Mouse (Mus musculus): ENCODE results near the gene Syndig1l.

The Syndig1l gene

DNA sequence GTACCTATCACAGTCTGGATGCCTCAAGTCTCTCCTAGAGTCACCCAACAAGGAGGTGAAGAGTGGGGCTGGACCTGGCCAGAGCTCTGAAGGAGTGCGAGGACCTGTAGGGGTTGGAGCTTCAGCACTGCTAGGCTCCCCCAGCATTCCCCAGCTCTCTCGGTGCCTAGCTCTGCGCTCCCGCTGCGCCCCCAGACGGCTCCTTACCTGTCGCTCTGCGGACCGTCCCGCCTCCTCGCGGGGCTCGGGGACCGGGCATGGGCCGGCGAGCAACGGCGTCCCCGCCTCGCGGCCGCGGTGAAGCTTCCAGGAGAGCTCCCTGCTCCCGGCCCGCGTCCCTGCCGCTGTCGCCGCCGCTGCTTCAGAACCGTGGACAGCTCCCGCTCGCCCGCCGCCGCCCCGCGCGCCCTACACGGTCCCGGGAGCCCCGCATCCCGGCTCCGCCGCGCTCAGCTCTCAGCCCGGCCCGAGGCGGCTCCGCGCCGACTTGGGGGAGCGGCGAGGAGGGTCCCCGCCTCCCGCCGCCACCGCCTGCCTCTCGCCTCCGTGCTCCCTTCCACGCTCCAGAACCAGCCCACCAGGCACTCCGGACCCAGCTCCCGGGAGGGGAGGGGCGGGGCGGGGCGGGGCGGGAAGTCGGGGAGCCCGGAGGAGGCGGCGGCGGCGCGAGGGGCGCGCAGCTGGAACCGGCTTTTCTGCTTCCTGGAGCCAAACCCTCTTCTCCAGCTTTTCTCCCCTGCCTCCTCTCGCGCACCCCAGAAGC, at the start of gene Syndig1l:
Syndig1l (minus strand) TSS at position 513 of the 763 bp plus-strand sequence.
- DNase-seq (ENCODE audit: low spot score): no peak

DNA sequence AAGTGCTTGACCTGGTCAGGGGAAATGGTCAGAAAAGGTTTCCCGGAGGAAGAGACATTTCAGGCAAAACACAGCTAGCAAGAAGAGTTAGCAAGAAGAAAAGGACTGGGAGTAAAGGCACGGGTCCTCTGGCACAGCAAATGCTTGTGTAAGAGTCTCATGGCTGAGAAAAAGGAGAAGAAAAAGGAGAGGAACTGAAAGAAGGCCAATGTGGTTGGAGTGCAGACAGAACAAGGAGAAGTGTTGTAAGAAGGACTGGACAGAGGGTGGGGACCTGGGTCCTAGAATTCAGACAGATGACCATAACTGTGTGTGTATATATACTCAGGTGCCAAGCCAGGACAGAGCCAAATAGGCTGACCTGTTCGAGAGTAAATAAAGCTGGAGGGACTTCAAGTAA, 49.5 kb upstream of the Syndig1l start:
- no peak for DNase-seq (ENCODE audit: low spot score)

DNA sequence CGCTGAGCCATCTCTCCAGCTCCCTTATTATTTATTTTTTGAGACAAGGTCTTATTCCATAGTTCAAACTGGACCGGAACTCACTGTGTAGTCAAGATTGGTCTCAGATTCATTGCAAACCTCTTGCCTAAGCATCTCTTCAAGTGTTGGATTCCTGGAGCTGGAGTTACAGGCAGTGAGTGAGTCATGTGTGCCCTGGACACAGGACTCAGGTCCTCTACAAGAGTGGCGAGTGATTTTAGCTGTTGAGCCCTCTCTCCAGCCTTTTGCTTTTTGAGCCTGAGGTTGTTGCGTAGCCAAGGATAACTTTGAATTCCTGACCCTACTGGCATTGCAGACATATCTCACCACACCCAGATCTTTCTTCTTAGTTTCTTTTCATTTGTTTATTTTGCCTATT, 47.1 kb upstream of the Syndig1l start:
- no peak for DNase-seq (ENCODE audit: low spot score)

DNA sequence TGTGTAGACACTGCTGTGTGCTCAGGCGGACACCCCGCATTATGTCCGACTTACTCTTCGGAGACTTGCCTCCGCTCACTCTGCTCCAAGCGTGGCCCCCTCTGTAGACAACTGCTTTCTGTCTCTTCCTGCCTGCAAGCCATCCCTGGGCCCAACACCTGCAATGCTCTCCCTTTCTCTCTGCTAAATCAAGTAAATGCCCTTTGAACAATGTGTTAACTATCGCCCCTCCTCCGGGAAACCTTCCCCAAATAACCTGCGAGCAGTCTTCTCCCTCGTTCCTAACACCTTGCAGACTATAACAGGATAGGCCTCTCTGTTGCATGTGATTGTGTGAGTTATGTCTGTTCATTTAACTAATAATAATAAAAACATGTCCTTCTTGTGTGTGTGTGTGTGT, 44.9 kb upstream of the Syndig1l start:
- DNase-seq (ENCODE audit: low spot score): no peak

DNA sequence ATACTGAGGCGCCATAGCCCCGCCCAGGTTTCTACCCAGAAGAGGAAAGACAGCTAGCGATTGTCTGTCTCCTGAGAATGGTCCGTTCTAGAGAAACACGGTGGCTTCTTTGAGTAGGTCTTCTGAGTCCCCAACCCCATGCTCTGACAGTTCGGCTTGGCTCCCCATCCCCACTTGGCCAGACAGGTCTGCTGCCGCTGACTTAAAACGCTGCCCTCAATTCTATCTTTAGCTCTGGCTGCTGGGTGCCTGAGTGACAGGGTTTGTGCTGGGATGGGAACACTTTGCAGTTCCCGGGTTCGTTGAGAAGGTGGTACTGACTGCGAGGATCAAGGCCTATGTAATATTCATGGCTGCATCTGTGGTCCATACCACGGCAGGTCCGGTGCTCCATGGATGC, 34.7 kb upstream of the Syndig1l start:
- DNase-seq (ENCODE audit: low spot score): no peak

DNA sequence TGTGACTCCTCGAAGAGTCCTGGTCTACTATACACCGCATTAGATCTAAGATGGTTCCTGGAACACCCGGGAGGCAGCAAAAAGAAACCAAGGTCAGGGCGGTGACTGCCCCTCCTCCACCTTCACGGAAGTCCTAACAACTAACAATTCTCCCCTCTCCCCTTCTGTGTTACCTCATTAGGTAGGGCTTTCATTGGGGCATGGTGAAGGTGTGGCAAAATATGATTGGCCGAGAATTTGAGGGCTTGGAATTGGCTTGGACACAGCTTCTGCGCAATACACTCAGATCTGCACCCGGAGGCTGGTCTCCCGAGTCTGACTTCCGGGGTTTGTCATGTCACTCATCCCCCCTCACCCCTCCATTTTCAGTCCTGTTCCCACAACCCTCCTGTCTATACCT, 29.8 kb upstream of the Syndig1l start:
- no peak for DNase-seq (ENCODE audit: low spot score)

DNA sequence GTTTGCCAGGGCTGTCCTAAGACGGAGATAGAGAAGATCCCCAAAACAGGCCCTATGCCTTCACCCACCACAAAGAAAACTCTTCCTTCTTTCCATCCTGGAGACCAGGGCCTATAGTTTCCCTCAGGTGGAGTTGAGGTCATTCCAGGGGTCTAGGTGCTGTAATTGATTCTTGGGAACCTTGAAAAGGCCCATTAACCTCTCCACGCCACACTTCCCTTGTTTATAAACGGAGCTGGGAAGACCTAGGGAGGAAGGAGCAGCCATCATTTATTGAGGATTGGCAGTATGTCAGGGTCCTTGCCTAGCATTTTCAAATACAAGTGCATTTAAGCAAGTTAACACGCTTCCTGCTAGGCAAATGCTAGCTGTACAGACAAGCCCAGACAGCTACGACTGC, 28.8 kb upstream of the Syndig1l start:
- no peak for DNase-seq (ENCODE audit: low spot score)

DNA sequence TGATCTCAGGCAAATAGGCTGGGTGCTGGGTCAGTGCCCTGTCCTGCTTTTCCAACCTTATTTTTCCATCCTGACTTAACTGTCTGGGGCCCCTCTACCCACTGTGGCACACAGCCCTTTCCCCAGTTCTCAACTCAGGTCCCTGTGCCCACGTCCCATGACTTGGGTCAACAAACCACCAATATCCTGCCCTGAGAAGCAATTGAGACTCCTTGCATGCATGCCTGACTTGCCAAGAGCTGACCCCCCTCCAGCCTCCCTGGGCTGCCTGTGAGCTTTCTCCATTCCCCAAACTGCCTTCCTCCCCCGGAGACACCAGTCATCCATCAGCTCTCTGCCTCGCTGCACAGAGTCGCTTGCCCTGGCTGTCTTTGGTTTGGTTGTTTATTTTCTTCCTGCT, 28.4 kb upstream of the Syndig1l start:
- no peak for DNase-seq (ENCODE audit: low spot score)

DNA sequence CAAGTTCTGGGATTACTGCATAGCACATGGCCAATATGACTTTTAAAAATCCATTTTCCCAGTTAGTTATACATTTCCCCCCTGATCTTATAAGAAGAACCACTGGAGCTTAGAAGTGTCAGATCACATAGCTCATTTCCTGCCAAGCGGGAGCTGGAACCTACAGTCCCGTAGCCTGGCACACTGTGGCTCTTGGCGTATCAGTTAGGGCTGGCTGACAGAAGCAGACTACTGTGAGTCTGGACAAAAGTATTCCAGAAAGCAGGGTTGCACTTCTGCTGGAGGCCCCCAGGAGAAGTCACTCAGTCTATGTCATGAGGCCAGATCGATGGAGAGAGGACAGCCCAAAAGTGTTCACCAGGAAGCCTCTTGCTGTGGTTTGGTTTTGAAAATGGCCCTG, 27.8 kb upstream of the Syndig1l start:
- no peak for DNase-seq (ENCODE audit: low spot score)

DNA sequence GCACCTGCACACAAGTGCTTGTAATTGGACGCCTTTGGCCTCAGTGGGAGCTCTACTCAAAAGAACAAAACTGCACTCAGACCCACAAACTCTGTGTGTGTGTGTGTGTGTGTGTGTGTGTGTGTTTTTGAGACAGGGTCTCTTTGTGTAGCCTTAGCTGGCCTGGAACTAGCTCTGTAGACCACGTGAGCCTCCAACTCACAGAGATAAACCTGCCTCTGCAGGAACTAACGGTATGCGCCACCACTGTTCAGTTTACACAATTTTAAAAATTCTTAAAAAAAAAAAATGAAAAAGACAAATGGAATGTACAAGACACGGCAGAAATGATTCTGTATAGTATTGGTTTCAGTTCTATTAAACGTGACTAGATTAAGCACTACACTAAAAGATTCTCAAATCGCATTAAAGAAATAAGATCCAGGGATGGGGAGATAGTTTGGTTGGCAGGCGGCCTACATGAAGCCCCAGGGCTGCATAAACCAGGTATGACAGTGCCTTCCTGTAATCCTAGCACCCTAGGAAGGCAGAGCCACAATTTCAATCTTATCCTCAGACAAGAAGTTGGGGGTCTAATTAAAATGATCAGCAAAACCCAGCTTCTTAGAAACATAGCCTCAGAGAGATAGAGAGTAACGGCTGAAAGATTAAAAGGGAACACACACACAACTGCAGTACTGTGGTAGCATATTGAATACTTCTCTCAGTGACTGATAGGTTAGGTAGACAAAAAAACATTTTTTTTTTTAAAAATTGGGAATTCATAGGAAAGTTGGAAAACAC, 20.0 kb upstream of the Syndig1l start:
- no peak for DNase-seq (ENCODE audit: low spot score)

DNA sequence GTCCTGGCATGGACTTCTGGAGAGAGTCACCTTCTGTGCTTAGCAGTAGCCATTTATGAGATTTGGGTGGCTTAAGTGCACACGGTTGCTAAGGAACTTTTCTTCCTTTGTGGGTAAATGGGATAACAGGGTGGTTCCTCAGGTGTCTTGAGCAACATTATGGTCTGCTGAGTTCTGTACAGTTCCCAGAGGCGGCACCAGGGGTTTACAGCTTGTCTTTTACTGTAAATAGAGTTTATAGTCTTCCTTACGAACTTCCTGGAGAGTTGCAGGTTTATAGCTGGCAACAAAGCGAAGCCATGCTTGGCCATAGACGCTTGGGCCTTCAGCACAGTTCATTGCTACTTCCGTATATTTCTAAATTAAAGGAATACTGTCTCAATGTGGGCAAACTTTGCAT, 15.9 kb upstream of the Syndig1l start:
- DNase-seq (ENCODE audit: low spot score): no peak

DNA sequence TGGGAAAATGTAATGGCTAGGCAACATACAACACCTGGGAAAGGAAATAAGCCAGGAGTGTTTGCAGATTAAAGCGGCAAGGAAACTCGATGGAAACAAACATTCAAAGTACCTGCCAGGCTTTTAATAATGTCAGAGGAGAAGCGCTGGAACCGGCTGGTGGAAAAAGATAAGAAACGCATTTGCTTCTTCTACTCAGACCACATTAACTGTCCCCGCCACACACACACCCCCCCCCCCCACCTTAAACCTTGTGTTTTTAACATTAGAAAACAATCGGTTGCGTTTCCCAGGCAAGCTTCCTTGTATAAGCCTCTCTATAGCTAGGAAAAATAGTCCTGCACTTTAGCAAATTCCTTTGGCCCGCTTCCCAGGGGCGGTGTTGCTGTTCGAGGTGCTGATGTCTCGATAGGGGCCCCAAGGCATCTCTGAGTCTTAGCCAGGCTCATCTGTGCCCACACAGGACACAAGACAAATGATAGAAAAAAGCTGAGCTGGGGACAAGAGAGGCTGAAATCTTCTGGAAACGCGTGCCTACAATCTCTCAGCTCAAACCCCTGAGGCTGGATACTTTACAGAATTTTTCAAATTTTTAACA, 11.3 kb upstream of the Syndig1l start:
- no peak for DNase-seq (ENCODE audit: low spot score)

DNA sequence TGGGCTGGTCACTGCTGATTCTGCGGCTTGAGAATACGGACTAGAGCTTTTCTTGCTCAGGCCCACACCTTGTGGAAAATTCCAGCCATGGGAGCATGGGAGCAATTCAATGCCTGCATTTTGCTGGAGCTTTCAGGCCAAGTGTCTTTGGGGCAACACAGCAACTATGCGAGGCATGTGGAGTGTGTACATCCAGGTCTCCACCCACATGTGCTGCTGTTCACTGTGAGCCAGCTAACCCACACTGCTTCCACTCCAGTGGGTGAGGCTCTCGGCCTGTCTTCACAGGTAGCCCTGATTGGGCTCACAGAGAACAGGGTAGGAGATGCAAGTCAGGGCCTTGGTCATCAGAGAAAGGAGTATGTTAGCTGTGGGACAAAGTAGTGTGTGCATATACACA, 9.2 kb upstream of the Syndig1l start:
- no peak for DNase-seq (ENCODE audit: low spot score)

DNA sequence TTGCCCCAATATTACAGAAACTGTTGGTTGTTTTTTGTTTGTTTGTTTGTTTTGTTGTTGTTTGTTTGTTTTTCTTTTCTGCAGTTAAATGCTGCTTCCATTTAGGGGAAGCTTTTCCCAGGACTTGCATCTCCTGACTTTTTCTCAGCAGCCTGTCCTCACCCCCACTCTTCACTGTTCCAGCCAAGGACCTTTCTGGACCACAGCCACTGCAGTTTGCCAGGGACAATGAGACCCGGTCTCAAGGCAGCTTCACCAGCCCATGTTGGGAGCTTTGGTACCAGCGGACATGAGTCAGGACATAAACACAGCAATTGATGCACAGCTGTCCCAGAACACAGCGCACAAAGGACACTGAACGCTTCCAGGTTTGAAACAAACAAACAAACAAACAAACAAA, 8.3 kb upstream of the Syndig1l start:
- no peak for DNase-seq (ENCODE audit: low spot score)

DNA sequence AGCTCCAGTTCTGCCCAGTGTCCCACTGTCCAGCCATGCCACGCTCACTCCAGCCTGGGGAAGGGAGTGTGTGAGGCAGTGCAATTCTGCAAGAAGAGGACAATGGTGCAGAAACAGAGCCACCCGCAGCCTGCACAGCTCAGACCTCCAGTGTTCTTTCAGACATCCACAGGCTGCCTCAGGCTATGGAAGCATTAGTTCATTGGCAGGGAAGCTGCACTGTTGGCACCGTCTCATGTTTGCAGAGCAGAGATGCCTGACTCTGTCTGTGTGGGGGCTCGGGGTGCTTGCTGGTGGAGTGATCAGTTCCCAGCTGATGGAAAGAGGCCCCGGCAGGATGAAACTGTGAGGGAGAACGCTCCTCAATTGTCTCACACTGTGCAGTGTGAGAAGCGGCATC, 4.0 kb upstream of the Syndig1l start:
- DNase-seq (ENCODE audit: low spot score): no peak

DNA sequence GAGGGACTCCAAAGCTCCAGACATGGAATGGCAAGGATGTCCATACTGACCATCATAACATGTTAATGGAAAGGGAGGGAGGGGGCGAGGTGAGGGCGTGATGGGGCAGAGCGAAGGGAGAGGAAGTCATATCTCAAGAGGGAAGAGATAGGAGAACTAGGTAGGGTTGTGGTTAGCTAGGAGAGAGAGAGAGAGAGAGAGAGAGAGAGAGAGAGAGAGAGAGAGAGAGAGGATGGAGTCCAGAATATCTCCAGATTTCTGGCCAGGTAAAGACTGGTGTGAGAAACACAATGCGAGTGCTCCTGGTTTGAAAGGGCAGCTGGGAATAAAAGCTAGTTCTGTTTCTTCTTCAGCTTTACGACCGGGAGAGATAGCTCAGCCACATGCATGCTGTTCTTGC, 6.5 kb downstream of the Syndig1l start:
- no peak for DNase-seq (ENCODE audit: low spot score)

DNA sequence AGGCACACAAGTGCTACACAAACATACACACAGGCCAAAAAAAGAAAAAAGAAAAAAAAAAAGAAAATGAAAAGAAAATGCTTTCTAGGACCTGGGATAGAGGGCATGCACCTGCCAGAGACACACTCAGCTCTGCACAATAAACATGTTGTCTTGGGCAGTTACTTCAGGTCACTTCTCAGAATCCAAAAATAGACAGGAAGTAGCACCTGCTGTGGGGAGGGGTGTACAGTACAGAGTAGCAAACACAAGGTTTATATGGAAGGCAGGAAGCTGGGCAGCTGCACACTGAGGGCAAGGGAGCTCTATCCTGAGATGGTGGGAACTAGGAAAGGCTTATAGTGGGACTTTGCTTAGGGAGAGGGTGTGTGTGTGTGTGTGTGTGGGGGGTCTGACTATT, 7.3 kb downstream of the Syndig1l start:
- DNase-seq (ENCODE audit: low spot score): no peak

DNA sequence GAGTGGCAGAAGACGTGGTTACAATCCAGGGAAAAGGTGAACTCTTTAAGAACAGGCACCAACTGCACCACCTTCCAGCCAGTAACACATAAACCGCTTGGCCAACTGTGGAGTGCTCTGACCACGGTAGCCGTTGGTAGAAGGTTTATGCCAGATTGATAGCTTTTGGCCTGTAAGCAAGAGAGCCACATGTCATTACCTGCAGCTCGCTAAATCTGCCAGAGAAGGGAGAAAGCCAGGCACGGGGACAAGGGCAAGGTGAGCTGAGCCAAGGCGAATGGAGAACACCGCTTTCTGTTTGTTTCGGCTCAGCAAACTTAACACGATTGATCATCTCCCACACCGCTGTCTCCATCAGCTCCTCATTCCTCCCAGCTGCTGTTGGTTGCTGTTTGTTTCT, 9.6 kb downstream of the Syndig1l start:
- no peak for DNase-seq (ENCODE audit: low spot score)

DNA sequence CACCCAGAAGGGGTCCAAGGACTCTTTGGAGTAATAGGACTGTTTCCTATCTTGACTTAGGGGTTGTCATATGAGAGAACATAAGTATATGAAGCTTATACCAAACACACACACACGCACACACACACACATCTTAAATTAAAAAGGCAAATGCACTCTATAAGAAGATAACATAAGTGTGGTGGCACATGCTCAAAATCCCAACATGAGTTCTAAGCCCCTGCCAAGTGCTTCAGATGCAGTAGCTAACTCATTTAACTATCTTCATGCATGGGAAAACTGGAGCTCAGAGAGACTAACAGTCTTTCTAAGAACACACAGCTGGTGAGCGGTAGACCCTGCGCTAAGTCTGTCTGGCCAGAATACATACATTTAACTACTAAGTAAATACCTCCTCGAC, 11.1 kb downstream of the Syndig1l start:
- DNase-seq (ENCODE audit: low spot score): no peak

DNA sequence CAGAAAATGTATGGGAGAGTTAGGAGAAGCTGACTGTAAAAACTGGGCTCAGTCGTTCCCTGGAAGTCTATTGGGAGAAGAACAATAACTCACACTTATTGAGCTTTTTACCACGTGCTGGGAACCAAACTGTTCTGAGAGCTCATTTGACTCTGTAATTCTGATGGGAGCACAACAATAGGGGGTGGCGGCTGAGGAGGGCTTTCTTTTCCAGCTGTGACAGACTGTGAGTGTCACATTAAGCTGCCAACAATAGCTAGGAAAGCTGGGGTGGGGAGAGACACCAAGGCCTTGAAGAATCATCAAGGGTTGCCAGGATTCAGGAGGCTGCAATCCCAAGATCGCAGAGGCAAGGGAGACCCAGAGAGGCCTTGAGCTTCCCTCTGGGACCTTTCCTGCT, 12.5 kb downstream of the Syndig1l start:
- no peak for DNase-seq (ENCODE audit: low spot score)

DNA sequence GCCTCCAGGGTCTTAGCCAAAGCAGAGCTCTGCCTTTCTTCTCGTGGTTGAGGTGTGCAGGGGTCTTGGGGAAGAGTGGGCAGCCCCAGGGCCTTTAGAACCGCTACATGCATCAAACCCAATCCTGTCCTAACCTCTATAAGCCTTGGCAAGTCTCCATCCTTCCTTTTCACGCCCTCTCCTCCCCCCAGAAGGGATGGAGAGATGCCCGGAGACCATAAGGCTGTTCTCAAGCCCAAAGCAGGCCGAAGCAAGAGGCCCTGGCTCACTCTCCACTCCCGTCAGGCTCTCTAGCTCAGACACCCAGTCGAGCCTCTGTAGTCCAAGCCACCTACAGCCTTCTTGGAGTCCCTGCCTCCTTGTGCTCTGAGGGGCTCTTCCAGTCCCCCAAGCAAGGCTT, 14.1 kb downstream of the Syndig1l start:
- DNase-seq (ENCODE audit: low spot score): no peak

DNA sequence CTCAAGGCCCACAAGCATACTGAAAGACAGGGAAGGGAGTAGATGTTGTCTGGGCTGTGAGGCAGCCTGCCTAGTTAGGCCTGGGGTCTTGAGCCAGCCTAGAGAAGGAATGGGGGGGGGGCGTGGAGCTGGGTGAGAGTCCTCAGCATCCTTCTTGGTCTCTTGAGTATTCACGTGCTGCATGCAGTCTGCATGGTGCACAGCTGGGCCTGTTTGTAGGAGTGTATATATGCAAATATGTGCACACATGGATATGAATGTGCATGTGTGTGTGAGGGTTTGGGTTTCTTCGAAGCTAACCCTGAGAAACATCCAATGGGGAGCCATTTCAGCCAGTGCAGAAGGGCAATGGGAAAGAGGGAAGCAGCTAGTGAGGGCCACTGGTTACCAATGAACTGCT, 22.6 kb downstream of the Syndig1l start:
- DNase-seq (ENCODE audit: low spot score): no peak
